In genomic region chr12:25098161-25098550, GRCm38 (mm10) we compare ENCODE assay signal across 7 mouse cellular contexts. TPM values are rescaled to one million over a fixed set of nuclear protein-coding genes. Genes with fewer than 3 reads are reported as not detected.
DNase-seq lines count a peak whose midpoint lies in the region; ATAC-seq and TF ChIP-seq lines count a peak whose summit lies in the region.

No protein-coding gene starts in this region.

- TF ChIP-seq POLR2A in lung, adult 2 months (IDR thresholded peaks at IDR 0.05; ENCODE audit: borderline replicate concordance, extremely low read depth, low read depth, low read length), result no peak

- H3K27ac ChIP-seq in embryonic facial prominence, embryonic 15.5 days (replicated peaks), result peak overlapping the region; percentile 98
- peak overlapping the region; percentile 99 for H3K27ac ChIP-seq in limb, embryonic 12.5 days
- H3K27ac ChIP-seq in neural tube, embryonic 15.5 days (replicated peaks), result peak overlapping the region; percentile 93

- WGBS in lung, adult 2 months, result 7% methylated on average over 10 of the region's 10 CpGs
- 2% methylated on average over 10 of the region's 10 CpGs for WGBS in embryonic facial prominence, embryonic 15.5 days
- under 1% methylated on average over 10 of the region's 10 CpGs for WGBS in limb, embryonic 12.5 days
- WGBS in neural tube, embryonic 15.5 days, result under 1% methylated on average over 9 of the region's 10 CpGs

- H3K9ac ChIP-seq in embryonic facial prominence, embryonic 15.5 days, result peak overlapping the region; percentile 51; the same call in 1 of the 2 replicates
- peak overlapping the region; percentile 57 for H3K9ac ChIP-seq in limb, embryonic 12.5 days (replicated peaks)
- peak overlapping the region; percentile 57 for H3K9ac ChIP-seq in neural tube, embryonic 15.5 days (replicated peaks)

- no peaks in the 10 kb centered on the region for H3K9me3 ChIP-seq in embryonic facial prominence, embryonic 15.5 days (replicated peaks)
- no peaks in the 10 kb centered on the region for H3K9me3 ChIP-seq in limb, embryonic 12.5 days
- H3K9me3 ChIP-seq in neural tube, embryonic 15.5 days (replicated peaks), result no peaks in the 10 kb centered on the region

- H3K4me1 ChIP-seq in lung, adult 2 months (ENCODE audit: control insufficient read depth, insufficient read depth, low read length), result peaks cover 14% of the 10 kb centered on the region
- peaks cover 41% of the 10 kb centered on the region for H3K4me1 ChIP-seq in embryonic facial prominence, embryonic 15.5 days
- peaks cover 35% of the 10 kb centered on the region for H3K4me1 ChIP-seq in limb, embryonic 12.5 days (replicated peaks)
- peaks cover 66% of the 10 kb centered on the region for H3K4me1 ChIP-seq in neural tube, embryonic 15.5 days

- H3K4me2 ChIP-seq in embryonic facial prominence, embryonic 15.5 days (replicated peaks), result peak overlapping the region; percentile 92
- H3K4me2 ChIP-seq in limb, embryonic 12.5 days, result peak overlapping the region; percentile 80
- H3K4me2 ChIP-seq in neural tube, embryonic 15.5 days, result peak overlapping the region; percentile 96

- H3K27me3 ChIP-seq in embryonic facial prominence, embryonic 15.5 days, result no peaks in the 10 kb centered on the region
- H3K27me3 ChIP-seq in limb, embryonic 12.5 days, result no peaks in the 10 kb centered on the region
- no peaks in the 10 kb centered on the region for H3K27me3 ChIP-seq in neural tube, embryonic 15.5 days (replicated peaks)

- TF ChIP-seq CTCF in lung, adult 2 months (IDR thresholded peaks at IDR 0.05; ENCODE audit: insufficient read depth, low read length), result no peak

- ATAC-seq in embryonic facial prominence, embryonic 15.5 days (ENCODE audit: insufficient number of reproducible peaks, low FRiP score, low TSS enrichment, low read depth), result no peak
- ATAC-seq in limb, embryonic 12.5 days (ENCODE audit: insufficient number of reproducible peaks, insufficient read depth, low FRiP score, low TSS enrichment, low read depth), result peak; percentile 4; the same call in 1 of the 2 replicates
- ATAC-seq in neural tube, embryonic 15.5 days (ENCODE audit: low FRiP score), result no peak; the same call in 1 of the 2 replicates
- no peak for ATAC-seq in monocyte, adult 5-6 weeks (replicated peaks; ENCODE audit: insufficient number of reproducible peaks, low FRiP score, low TSS enrichment, poor library complexity, severe bottlenecking)

- no peak for DNase-seq in lung, adult 2 months
- DNase-seq in lung, postnatal 4 days, result no peak
- DNase-seq in adrenal gland, postnatal 25 days, result no peak

- peak overlapping the region; percentile 57 for H3K4me3 ChIP-seq in lung, adult 2 months (replicated peaks; ENCODE audit: extremely low read depth, low read depth, low read length)
- peak overlapping the region; percentile 80 for H3K4me3 ChIP-seq in embryonic facial prominence, embryonic 15.5 days (replicated peaks)
- peak overlapping the region; percentile 59 for H3K4me3 ChIP-seq in limb, embryonic 12.5 days (replicated peaks)
- peak overlapping the region; percentile 60 for H3K4me3 ChIP-seq in neural tube, embryonic 15.5 days (replicated peaks)

- H3K36me3 ChIP-seq in embryonic facial prominence, embryonic 15.5 days, result no peaks in the 10 kb centered on the region
- H3K36me3 ChIP-seq in limb, embryonic 12.5 days, result no peaks in the 10 kb centered on the region
- H3K36me3 ChIP-seq in neural tube, embryonic 15.5 days, result no peaks in the 10 kb centered on the region

RNA-seq across cellular contexts. Expression of gene Id2, which starts 1.2 kb away (rescaled TPM):
- polyA plus RNA-seq in lung, adult 2 months (2012; rRNA removed), result 130 and 131 TPM in 2 replicates
- 295 and 296 TPM in 2 replicates for polyA plus RNA-seq in embryonic facial prominence, embryonic 15.5 days (2015; fragmentation: Nextera tagmentation; extraction: Ambion mirVana)
- polyA plus RNA-seq in limb, embryonic 12.5 days (2016; fragmentation: Nextera tagmentation; extraction: Ambion mirVana), result 370 and 373 TPM in 2 replicates
- 252 and 258 TPM in 2 replicates for polyA plus RNA-seq in neural tube, embryonic 15.5 days (2015; fragmentation: Nextera tagmentation; extraction: Ambion mirVana)
- 239 to 512 TPM (median 247 TPM) in 3 replicates for total RNA-seq in monocyte, adult 5-6 weeks (2017)
- total RNA-seq in adrenal gland, postnatal 25 days (2021), result 520 and 569 TPM in 2 replicates
